Mouse (Mus musculus): ENCODE data around the gene Csnk2b.

The Csnk2b gene

GRCm38 (mm10) chr17:35121871-35122303 is at the start of gene Csnk2b:
Gene Csnk2b (minus strand): TSS chr17:35122053.
- DNase-seq (ENCODE audit: low read depth, low spot score): peak; percentile 92

DNA sequence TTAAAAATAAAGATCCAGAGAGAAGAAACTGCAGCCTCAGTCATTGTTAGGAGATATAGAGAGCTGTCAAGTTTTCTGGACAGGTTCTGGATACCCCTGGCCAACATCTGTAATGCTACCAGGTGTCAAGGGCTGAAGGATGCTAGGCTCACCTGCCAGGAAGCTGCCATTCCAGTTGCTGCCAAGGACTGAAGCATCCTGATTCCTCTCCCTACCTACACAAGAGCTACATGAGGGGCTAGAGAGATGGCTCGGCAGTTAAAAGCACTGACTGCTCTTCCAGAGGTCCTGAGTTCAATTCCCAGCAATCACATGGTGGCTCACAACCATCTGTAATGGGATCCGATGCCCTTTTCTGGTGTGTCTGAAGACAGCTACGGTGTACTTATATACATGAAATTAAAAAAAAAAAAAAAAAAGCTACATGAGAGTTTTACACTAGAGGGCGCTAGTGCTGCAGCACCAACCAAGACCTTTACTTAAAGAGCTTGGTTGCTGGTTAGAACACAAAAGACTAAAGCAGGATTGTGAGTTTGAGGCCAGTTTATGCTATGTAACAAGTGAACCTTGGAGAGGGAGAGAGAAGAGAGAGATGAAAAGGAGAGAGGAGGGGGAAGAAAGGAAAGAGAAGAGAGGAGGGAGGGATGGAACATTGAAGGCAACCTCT is 46.8 kb upstream of the Csnk2b start:
- DNase-seq (ENCODE audit: low read depth, low spot score): peak; percentile 88

- DNase-seq (ENCODE audit: low read depth, low spot score): peak; percentile 60
Observed at GRCm38 (mm10) chr17:35167794-35168193, 45.9 kb upstream of the Csnk2b start.

DNA sequence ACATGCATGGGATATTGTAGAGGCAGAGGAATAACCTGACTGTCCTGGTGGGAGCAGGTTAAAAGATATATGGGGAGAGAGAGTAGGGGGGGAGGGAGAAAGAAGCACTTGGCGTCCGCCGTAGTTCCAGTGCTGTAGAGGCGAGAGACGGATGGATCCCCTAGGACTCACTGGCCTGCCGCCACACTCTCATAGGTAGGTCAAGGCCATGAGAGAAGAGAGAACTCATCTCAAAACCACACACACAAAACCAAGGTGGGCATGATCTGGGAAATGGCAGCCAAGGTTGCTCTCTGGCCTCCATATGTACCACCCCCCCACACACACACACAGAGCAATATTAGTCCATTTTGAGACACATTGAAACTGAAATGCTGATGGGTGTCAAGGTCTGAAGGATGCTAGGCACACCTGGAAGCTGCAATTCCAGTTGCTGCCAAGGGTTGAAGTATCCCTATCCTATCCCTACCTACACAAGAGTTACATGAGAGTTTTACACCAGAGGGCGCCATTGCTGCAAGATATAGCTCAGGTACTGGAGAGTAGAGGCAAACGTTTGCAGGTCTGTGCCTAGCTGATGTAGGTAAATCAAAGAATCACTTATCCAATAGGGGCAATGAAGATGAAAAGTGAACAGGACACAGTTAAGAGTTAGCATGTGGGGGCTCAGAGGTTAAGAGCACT is 44.6 kb upstream of the Csnk2b start:
- peak; percentile 90 for DNase-seq (ENCODE audit: low read depth, low spot score)

DNA sequence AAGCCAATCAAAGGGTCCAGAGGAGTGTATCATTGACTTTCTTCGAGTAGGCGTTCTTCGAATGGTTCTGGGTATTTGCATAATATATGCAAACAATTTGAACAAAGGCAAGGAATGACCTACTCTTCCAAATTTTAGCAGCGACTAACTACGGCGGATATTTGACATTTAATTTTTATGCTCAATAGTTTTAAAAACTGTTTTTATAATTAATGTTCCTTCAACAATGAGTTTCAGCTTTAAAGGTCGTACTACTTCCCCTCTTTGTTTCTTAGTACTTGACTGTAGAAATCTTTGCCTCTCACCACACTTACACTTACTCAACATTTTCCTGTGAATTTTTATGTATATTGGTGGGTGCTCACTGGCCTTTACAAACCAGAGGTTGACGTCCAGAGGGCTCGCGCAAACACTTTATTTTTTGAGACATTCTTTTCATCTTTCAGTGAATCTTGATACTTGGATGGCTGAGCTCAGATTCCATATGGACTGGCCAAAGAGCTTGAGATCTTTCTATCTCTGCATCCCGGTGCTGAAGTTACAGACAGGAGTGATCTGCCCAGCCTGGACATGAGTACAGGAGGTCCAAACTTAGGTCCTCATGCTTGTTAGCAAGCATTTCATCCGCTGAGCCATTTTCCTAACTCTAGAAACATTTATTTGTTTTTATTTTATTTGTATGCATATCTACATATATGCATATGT is 43.8 kb upstream of the Csnk2b start:
- no peak for DNase-seq (ENCODE audit: low read depth, low spot score)

DNA sequence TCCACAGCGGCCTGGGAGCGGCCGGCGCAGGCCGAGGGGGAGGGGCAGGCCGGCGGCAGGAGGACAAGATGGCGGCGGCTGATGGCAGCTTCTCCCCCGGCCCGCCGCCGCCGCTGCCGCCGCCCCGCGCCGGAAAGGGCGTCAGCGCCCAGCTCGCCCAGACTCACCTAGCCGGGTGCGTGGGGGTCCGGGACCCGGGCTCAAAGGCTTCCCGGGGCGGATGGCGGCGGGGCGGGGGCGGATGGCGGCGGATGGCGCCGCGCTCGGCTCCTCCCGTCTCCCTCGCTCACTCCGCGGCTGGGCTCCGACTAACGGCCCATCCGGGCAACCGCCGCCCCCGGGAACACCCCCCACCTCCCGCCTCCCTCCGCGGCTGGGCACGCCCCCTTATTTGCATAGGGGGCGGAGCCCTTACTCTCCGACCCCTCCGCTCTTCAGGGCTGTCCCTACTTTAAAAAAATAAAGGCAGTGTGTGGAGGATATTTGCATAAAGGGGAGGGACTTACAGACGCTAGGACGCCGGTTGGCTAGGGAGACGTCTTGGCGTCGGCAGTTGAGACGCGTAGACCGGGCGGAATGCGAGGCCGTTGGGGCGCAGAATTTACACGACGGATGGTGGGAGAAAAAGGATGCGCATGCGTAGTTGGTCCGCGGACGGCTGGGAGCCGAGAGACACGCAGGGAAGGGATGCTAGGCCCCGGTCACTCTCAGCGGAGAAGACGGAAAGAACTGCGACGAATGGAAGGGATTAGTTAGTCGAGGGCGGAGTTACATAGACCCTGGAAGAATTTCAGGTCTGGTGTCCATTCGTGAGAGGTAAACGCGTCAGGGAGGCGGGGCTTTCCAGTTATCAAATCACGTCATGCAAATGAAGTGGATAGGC is 43.0 kb upstream of the Csnk2b start, which contains the start of gene Prrc2a:
TSS of gene Prrc2a (minus strand) at position 330 of the 883 bp plus-strand sequence.
- DNase-seq (ENCODE audit: low read depth, low spot score): peak; percentile 100

- no peak for DNase-seq (ENCODE audit: low read depth, low spot score)
Observed at GRCm38 (mm10) chr17:35164218-35164567, 42.3 kb upstream of the Csnk2b start.

GRCm38 (mm10) chr17:35163326-35164081 is 41.7 kb upstream of the Csnk2b start:
- DNase-seq (ENCODE audit: low read depth, low spot score): no peak

DNA sequence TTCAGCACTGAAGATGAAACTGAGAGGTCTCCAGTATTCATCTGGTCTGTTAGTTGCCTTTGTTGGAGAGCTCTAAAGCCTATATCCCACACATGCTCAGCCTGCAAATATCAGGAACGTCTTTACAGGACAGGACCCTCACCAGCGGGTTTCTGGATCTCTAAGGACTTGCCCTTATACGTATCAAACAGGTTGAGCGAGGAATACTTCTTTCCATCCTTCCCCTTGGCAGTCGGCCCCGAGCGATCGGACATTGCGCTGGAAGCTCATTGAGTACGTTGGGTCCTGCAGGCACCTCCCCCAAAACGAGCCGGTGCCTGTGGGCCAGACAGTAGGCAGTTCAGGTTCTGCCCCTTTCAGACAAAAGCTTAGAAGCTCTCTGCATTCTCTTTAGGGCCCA is 40.9 kb upstream of the Csnk2b start:
- DNase-seq (ENCODE audit: low read depth, low spot score): no peak

- no peak for DNase-seq (ENCODE audit: low read depth, low spot score)
Observed at GRCm38 (mm10) chr17:35162121-35162520, 40.3 kb upstream of the Csnk2b start.

DNA sequence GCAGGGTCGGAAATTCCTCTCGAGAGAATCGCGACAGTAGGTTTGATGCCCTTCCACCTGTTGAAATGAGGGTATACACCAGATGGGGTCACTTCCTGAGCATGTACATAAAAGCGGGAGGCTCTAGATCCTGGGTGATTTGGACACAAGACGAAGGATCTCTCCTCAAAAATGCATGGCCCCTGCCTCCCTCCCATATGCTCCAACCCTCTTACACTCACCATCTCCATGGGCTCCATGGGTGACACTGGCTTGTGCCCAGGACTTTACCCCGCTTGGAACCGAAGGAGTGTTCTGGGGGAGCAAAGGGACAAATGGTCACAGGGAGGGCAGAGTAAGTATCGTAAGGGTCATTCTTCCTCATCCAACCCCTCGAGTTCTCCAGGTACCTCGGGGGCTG is 39.6 kb upstream of the Csnk2b start:
- no peak for DNase-seq (ENCODE audit: low read depth, low spot score)

- DNase-seq (ENCODE audit: low read depth, low spot score): no peak
Observed at GRCm38 (mm10) chr17:35159638-35160037, 37.8 kb upstream of the Csnk2b start.

GRCm38 (mm10) chr17:35158850-35159593 is 37.2 kb upstream of the Csnk2b start:
- no peak for DNase-seq (ENCODE audit: low read depth, low spot score)

DNA sequence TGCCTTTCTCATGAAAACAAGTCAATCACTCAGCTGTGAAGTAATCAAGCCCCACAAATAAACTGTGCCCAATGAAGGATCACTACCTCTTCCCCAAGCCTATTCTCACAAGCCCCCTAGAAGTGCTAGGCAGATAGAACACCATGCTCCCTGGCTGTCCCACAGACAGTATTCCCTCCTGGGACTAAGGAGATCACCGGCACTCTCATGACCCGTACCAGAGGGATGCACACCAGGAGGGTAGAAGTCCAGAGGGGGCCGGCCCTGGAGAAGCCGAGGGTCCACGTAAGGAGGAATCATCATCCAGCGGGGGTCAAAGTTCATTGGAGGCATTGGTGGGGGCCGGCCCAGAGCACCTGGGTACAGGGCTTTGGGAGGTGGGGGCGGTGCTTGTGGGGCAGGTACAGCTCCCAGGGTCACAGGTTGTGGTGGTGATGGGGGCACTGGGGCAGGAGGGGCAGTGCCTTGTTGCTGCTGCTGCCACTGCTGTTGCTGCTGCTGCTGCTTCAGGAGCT is 35.9 kb upstream of the Csnk2b start:
- no peak for DNase-seq (ENCODE audit: low read depth, low spot score)

- no peak for DNase-seq (ENCODE audit: low read depth, low spot score)
Observed at GRCm38 (mm10) chr17:35157254-35157653, 35.4 kb upstream of the Csnk2b start.

DNA sequence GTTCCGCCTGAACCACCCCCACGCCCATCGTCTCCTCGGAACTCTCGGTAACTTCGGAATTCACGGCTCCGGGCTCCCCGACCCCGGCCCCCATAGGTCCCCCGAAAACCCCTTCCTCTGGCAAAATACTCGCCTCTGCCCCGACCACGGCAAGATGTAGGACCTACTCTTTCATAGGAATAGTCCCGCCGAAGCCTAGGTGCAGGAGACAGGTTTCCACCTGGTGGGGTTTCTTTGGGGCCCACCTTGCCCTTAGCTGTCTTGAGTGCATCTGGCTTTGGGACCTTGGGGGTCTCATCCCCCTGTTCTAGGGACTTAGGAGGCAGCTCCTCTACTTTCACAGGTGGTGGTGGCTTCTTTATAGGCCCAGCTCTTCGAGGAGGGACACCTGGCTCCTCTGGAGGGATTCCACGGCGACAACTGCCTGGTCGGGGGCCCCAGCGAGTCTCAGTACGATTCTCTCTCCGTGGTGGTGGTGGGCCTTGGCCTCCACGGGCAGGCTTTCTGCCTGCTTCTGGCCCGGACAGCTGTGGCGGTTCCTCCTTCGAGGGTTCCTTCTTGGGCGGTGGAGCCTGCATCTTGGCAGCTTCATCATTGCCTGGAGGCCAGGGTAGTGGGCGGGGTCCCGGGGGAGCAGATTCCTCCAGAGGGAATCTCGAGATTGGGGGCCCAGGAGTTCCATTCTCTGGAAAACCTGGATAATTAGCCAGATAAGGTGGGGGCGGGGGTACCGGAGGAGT is 34.8 kb upstream of the Csnk2b start:
- no peak for DNase-seq (ENCODE audit: low read depth, low spot score)

DNA sequence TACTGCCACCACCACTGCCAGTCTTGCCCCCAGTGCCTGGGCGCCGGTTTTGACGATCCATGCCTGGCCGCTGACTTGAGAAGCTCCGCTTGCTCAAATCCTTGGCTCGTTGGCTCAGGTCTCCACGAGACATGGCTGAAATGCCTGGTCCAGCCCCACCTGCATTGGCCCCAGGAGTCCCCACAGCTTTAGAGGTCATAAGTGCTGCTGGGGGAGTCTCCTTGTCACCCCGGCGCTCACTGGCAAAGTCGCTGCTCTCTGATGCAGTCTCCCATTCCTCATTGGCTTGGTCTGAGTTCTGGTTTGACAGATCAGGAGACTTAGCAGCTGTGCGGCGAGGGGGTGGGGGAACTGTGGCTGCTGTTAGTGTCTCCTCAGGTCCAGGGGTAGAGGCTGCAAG is 33.6 kb upstream of the Csnk2b start:
- no peak for DNase-seq (ENCODE audit: low read depth, low spot score)

GRCm38 (mm10) chr17:35154616-35155015 is 32.8 kb upstream of the Csnk2b start:
- DNase-seq (ENCODE audit: low read depth, low spot score): no peak

DNA sequence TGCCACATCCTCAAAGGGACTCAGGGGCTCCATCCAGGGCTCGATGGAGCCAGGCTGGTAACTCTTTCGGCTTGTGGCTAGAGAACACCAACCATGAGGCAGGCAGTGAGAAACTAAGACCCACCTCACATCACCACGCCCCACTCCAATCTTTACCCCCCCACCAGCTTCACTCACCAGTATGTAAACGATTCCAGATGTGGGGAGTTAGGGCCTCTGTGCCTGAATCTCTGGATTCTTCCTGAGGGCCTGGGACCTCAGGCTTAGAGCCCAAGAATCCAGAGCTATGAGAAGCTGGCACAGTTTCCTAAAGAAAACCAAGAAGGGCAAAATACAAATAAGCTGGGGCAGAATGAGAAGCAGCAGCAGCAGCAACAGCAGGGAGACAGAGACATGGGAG is 32.1 kb upstream of the Csnk2b start:
- DNase-seq (ENCODE audit: low read depth, low spot score): no peak
